Mouse (Mus musculus) adrenal gland, postnatal 14 days (tissue): ENCODE results near the gene Cenpv. TPM values are rescaled to one million over a fixed set of nuclear protein-coding genes. Genes with fewer than 3 reads are reported as not detected.
"Not testable (repeated sequence)": the region's sequence is repeated elsewhere in the genome, so short reads cannot be mapped to it uniquely, and the experiment has no call there.

ENCODE experiments used
- DNase-seq: peaks from one replicate; pipeline ENCODE4 v3.0.0; 2021; ENCODE audit warnings: mixed read lengths
- total RNA-seq: library from RNA; stranded (reverse); gene quantifications from 2 replicates; pipeline ENCODE4 v1.2.3, GENCODE M21; 2021

Cenpv gene
- total RNA-seq, 1 experiment from 2014 or later: 40.5 TPM

DNA sequence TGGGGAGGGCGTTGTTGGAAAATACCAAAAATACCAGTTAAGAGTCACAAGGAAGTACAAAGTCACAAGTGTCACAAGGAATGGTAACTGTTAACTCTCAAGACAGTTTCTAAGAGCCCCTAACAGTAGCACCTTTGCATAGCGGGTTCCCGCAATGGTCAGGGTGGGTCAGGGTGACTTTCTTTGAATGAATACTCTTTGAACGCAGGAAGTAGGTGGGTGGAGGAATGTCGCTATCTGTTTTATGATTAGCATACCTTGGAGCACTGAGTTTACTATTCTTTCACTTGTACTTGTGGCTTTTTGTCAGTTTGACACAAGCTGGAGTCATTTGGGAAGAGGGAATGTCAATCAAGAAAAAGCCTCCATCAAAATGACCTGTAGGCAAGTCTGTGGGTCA lies 30.2 kb downstream of the Cenpv start:
- not testable (repeated sequence) for DNase-seq

GRCm38 (mm10) chr11:62508365-62508764 lies 30.7 kb downstream of the Cenpv start:
- DNase-seq: not testable (repeated sequence)

DNA sequence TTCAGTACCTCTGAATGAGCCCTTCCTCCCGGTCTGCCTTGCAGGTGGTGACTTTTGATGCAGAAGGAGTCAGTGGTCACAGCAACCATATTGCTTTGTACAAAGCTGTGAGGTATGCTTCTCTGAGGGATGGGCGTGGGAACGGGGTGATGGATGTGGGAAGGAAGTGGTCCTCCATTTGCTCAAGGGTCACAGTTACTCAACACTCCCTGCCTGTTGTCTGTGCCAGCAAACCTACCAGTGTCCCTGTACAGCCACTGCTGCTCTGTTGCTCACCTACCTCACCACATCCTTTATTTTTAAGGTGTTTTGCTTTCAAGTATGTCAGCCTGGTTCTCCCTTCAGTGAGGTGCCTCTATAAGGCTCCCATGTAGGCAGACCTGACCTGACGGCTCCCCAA lies 31.4 kb downstream of the Cenpv start:
- no peak for DNase-seq

GRCm38 (mm10) chr11:62500529-62500928 lies 38.5 kb downstream of the Cenpv start:
- no peak for DNase-seq

DNA sequence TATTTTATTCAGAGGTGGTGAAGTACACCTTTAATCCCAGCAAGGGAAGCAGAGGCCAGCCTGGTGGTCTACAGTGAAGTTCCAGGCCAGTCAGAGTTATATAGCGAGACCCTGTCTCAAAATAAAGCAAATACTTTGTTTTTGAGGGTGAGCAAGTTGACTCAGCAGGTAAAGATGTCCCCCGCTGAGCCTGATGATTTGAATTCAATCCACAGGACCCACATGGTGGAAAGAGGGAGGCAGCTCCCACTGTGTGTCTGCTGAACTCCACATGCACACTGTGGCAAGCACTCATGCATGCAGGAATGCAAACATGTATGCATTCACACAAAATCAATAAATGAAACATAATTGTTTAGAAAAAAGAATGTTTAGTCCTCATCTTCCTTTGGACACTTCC lies 40.3 kb downstream of the Cenpv start:
- DNase-seq: no peak

DNA sequence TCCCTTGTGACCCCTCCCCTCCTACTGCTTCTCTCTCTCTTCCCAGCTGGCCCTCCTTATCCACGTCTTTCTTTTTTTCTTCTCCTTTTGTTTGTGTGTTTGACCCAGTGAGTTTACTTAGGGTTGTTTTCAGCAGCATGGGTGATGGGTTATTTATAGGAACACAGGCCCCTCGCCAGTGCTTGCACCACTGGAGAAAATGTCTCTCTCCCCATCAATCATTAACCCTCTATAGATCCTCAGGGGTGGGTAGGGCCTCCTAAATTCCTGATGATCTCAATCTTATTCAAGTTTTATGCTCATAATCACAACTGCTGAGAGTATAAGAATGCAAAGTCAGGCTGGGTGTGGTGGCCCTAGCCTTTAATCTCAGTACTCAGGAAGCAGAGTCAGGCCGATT lies 41.9 kb downstream of the Cenpv start:
- no peak for DNase-seq

GRCm38 (mm10) chr11:62496151-62496715 lies 42.8 kb downstream of the Cenpv start:
- peak; percentile 73 for DNase-seq

GRCm38 (mm10) chr11:62495276-62495801 lies 43.7 kb downstream of the Cenpv start:
- peak; percentile 69 for DNase-seq

- DNase-seq: peak; percentile 75
Observed at GRCm38 (mm10) chr11:62494754-62495275, 44.2 kb downstream of the Cenpv start.

- DNase-seq: no peak
Observed at GRCm38 (mm10) chr11:62493701-62494100, 45.4 kb downstream of the Cenpv start.

DNA sequence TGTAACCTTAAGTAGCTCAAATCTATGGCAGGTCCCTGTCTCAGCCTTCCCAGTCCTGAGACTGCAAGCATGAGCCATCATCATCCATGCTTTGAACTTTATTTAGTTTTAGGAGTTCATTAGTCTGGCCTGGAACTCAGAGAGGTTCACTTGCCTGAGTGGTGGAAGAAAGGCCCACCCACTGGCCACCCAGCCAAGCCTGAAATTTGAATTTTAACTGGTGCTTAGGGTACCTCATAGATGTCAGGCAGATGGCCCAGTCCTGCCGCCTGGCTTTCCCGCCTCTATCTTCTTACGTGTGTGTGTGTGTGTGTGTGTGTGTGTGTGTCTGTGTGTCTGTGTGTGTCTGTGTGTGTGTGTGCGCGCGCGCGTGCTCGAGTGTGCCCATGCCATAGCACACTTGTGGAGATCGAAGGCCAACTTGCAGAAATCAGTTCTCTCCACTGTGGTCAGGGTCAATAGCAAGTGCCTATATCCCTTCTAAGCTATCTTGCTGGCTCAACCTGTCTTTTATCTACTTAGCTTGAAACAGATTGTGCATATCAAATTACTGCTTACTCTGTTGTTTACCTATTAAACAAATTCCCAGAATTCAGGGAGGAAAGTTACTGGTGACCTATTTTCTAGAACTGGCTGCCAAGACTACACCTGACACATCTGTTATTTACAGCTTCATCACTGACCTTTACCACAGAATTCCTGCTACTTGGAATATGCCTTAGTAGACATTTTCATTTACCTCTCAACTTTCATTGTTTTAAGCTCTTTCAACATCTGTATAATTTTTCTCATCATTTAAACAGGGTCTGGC lies 51.3 kb downstream of the Cenpv start:
- no peak for DNase-seq

- DNase-seq: no peak
Observed at GRCm38 (mm10) chr11:62486949-62487348, 52.1 kb downstream of the Cenpv start.

DNA sequence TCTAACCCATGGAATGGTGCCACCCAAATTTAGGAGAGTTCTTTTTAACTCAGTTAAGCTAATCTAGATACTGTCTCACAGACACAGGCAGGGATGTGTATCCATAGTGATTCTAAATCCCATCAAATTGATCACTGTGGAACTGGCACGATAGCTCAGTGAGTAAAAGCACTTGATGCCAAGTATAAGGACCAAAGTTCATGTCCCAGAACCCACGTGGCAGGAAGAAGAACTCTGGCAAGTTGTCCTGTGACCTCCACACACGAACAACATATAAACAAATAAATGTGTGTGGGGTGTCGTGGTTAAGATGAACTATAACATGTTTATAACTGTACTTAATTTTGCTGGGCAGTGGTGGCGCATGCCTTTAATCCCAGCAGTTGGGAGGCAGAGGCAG lies 59.5 kb downstream of the Cenpv start:
- DNase-seq: no peak

GRCm38 (mm10) chr11:62478931-62479330 lies 60.1 kb downstream of the Cenpv start:
- DNase-seq: peak; percentile 55

GRCm38 (mm10) chr11:62476156-62476555 lies 62.9 kb downstream of the Cenpv start:
- peak; percentile 72 for DNase-seq

Other genes with a start within 250 kb of the Cenpv start
- 6.9 and 7.7 TPM in 2 replicates for gene Pigl, start 80.8 kb downstream of the Cenpv start, total RNA-seq
- gene Ncor1, start 80.7 kb downstream of the Cenpv start, total RNA-seq: 197 and 214 TPM in 2 replicates
- gene Ubb, start 11.9 kb upstream of the Cenpv start, total RNA-seq: 1,185 and 1,189 TPM in 2 replicates
- 3.8 and 5.1 TPM in 2 replicates for gene Trpv2, start 35.2 kb upstream of the Cenpv start, total RNA-seq
- 28.7 and 31.7 TPM in 2 replicates for gene Lrrc75a, start 109.3 kb upstream of the Cenpv start, total RNA-seq
- gene Mmgt2, start 109.4 kb upstream of the Cenpv start, total RNA-seq: 26.6 and 35.7 TPM in 2 replicates
- gene Zfp287, start 192.6 kb upstream of the Cenpv start, total RNA-seq: 4.5 and 5.4 TPM in 2 replicates
- not detected in 2 replicates for gene Gm10428, start 213.8 kb upstream of the Cenpv start, total RNA-seq